Mouse (Mus musculus) E14TG2a.4 (cell line): Measurements from ENCODE around the gene Alg1.

Source experiments
- CTCF ChIP-seq: conservative IDR thresholded peaks from 2 replicates; pipeline ENCODE4 v1.5.1; 2014; ENCODE audit warnings: low read length
- NANOG ChIP-seq: IDR thresholded peaks from 2 replicates; pipeline ENCODE4 v1.6.1; 2014; ENCODE audit warnings: borderline replicate concordance, low read length, mixed read lengths

DNA sequence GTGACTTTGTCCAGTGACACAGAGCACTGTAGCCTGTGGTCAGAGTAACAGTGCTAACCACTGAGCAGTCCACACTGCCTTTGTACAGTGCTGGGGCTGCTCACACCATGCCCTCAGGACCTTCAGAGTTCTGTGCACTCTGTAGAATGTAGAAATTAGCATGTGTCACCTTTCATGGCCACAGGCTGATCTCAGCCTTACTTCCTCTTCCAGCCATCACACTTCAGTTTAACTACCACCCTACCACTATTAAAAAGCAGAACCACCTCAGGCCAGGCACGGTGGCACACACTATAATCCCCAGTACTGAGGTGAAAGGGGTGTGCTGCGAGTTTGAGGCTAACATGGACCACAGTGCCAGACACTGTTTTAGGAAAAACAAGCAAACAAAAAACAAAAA is 23.1 kb upstream of the Alg1 start:
- TF ChIP-seq CTCF: no peak
- TF ChIP-seq NANOG: no peak
